Mouse (Mus musculus) olfactory bulb, adult 2 months (tissue): Measurements from ENCODE around the gene Avpr1b.

ENCODE experiments used
- CTCF ChIP-seq: fragments of 200-500 bp; IDR thresholded peaks from 2 replicates; pipeline ENCODE4 v1.5.1; 2012; ENCODE audit warnings: low read depth, mild to moderate bottlenecking, low read length, moderate library complexity; ENCODE audit not compliant: insufficient read depth
- POLR2A ChIP-seq: fragments of 200-500 bp; IDR thresholded peaks from 2 replicates; pipeline ENCODE4 v1.6.1; 2012; ENCODE audit warnings: mild to moderate bottlenecking, low read depth, low read length, moderate library complexity; ENCODE audit not compliant: insufficient read depth

- no peak for TF ChIP-seq CTCF
- no peak for TF ChIP-seq POLR2A
Observed at GRCm38 (mm10) chr1:131606719-131607118, 7.7 kb downstream of the Avpr1b start.
